Mouse (Mus musculus) CH12.LX (cell line): ENCODE measurements at regions not wholly inside any gene's neighbourhood (a gene's known extent, or its start where the extent isn't known, plus 50 kb on each side); places are given as distances from the start of the nearest gene placed in this dataset.

ENCODE experiments used
- DNase-seq: peaks from one replicate; pipeline ENCODE4 v3.0.0-alpha.2; 2013; ENCODE audit errors: extremely low read depth
- H3K27ac ChIP-seq: 2 replicates; pipeline ENCODE4 v1.5.1; 2012; ENCODE audit warnings: low read depth, mild to moderate bottlenecking, control low read depth, moderate library complexity; ENCODE audit not compliant: insufficient read depth
- H3K27me3 ChIP-seq: replicated peaks from 2 replicates; pipeline ENCODE3; 2012; ENCODE audit warnings: inconsistent platforms
- H3K36me3 ChIP-seq, 2 experiments: replicated peaks in 1 of 2; 2 replicates each; pipeline versions ENCODE3 to v1.6.1; 2012; ENCODE audit warnings: inconsistent platforms in 1 of 2, low read length in 1 of 2, mild to moderate bottlenecking in 1 of 2, mixed read lengths in 1 of 2, moderate library complexity in 1 of 2; ENCODE audit not compliant: control insufficient read depth in 1 of 2, insufficient read depth in 1 of 2
- H3K4me1 ChIP-seq, 2 experiments: 2 replicates each; pipeline ENCODE4 v1.6.1; 2012; ENCODE audit warnings: inconsistent platforms in 1 of 2, moderate library complexity in 1 of 2; ENCODE audit not compliant: insufficient read depth in 2 of 2, control insufficient read depth in 1 of 2
- H3K4me2 ChIP-seq: 2 replicates; pipeline ENCODE4 v1.6.1; 2012; ENCODE audit warnings: low read depth, mild to moderate bottlenecking, control low read depth; ENCODE audit not compliant: poor library complexity, insufficient read depth, severe bottlenecking
- H3K4me3 ChIP-seq, 3 experiments: fragments of 150-350 bp in 1 of 3; sonication (generic) in 1 of 3; replicated peaks in 1 of 3; 2 replicates each; pipeline versions ENCODE3 to v1.5.1; 2011 to 2012; ENCODE audit warnings: low read depth in 2 of 3, low read length in 2 of 3, mild to moderate bottlenecking in 2 of 3, moderate library complexity in 2 of 3, control low read depth in 1 of 3, improper control_type of control experiment in 1 of 3, inconsistent platforms in 1 of 3, mixed read lengths in 1 of 3; ENCODE audit not compliant: poor library complexity in 1 of 3
- H3K79me2 ChIP-seq: replicated peaks from 2 replicates; pipeline ENCODE4 v1.6.1; 2012; ENCODE audit warnings: mild to moderate bottlenecking, moderate library complexity; ENCODE audit not compliant: control insufficient read depth, poor library complexity, insufficient read depth, severe bottlenecking; ENCODE audit errors: extremely low read depth
- H3K9ac ChIP-seq: 2 replicates; pipeline ENCODE4 v1.6.1; 2012; ENCODE audit warnings: low read depth, mild to moderate bottlenecking, control low read depth, moderate library complexity; ENCODE audit not compliant: insufficient read depth
- H3K9me3 ChIP-seq: replicated peaks from 2 replicates; pipeline ENCODE3; 2012; ENCODE audit warnings: low read length, inconsistent platforms, mixed read lengths
- CHD1 ChIP-seq: IDR thresholded peaks from 2 replicates; pipeline ENCODE4 v1.6.1; 2012; ENCODE audit warnings: low read depth, low read length, improper control_type of control experiment, inconsistent platforms
- CHD2 ChIP-seq: IDR thresholded peaks from 2 replicates; pipeline ENCODE4 v1.6.1; 2011; ENCODE audit warnings: low read length, improper control_type of control experiment
- CTCF ChIP-seq, 2 experiments: IDR thresholded peaks in 1 of 2; conservative IDR thresholded peaks in 1 of 2; 2 replicates each; pipeline ENCODE4 v1.5.1; 2011 to 2012; ENCODE audit warnings: low read depth in 2 of 2, low read length in 2 of 2, improper control_type of control experiment in 1 of 2, inconsistent platforms in 1 of 2, mild to moderate bottlenecking in 1 of 2, moderate library complexity in 1 of 2
- E2F4 ChIP-seq: IDR thresholded peaks from 2 replicates; pipeline ENCODE4 v1.6.1; 2011; ENCODE audit warnings: low read depth, low read length, improper control_type of control experiment; ENCODE audit not compliant: insufficient replicate concordance
- ELF1 ChIP-seq: IDR thresholded peaks from 2 replicates; pipeline ENCODE4 v1.6.1; 2014; ENCODE audit warnings: low read depth, mild to moderate bottlenecking, inconsistent platforms, low read length, improper control_type of control experiment
- EP300 ChIP-seq: IDR thresholded peaks from 2 replicates; pipeline ENCODE4 v1.6.1; 2011; ENCODE audit warnings: low read length, improper control_type of control experiment
- ETS1 ChIP-seq: conservative IDR thresholded peaks from 2 replicates; pipeline ENCODE4 v1.6.1; 2012; ENCODE audit warnings: low read depth, mild to moderate bottlenecking, inconsistent platforms, low read length, improper control_type of control experiment, moderate library complexity
- IRF4 ChIP-seq: IDR thresholded peaks from 2 replicates; pipeline ENCODE4 v1.6.1; 2014; ENCODE audit warnings: low read depth, mild to moderate bottlenecking, inconsistent platforms, low read length, improper control_type of control experiment
- JUN ChIP-seq: IDR thresholded peaks from 2 replicates; pipeline ENCODE4 v1.6.1; 2011; ENCODE audit warnings: low read depth, mild to moderate bottlenecking, low read length, improper control_type of control experiment, moderate library complexity; ENCODE audit not compliant: insufficient read depth
- JUND ChIP-seq: conservative IDR thresholded peaks from 2 replicates; pipeline ENCODE4 v1.6.1; 2011; ENCODE audit warnings: low read depth, low read length, improper control_type of control experiment
- KAT2A ChIP-seq: IDR thresholded peaks from 2 replicates; pipeline ENCODE4 v1.6.1; 2012; ENCODE audit warnings: low read length, improper control_type of control experiment, inconsistent platforms; ENCODE audit not compliant: insufficient replicate concordance
- MEF2A ChIP-seq: IDR thresholded peaks from 2 replicates; pipeline ENCODE4 v1.6.1; 2014; ENCODE audit warnings: low read depth, mild to moderate bottlenecking, inconsistent platforms, low read length, improper control_type of control experiment, borderline replicate concordance
- MYC ChIP-seq: IDR thresholded peaks from 2 replicates; pipeline ENCODE4 v1.6.1; 2011; ENCODE audit warnings: low read depth, mild to moderate bottlenecking, improper control_type of control experiment, low read length
- PAX5 ChIP-seq: IDR thresholded peaks from 2 replicates; pipeline ENCODE4 v1.6.1; 2012; ENCODE audit warnings: low read length, inconsistent platforms, mixed read lengths
- RCOR1 ChIP-seq: conservative IDR thresholded peaks from 2 replicates; pipeline ENCODE4 v1.6.1; 2012; ENCODE audit warnings: low read depth, mild to moderate bottlenecking, inconsistent platforms, low read length, improper control_type of control experiment
- SIN3A ChIP-seq: IDR thresholded peaks from 2 replicates; pipeline ENCODE4 v1.6.1; 2012; ENCODE audit warnings: low read length, improper control_type of control experiment, inconsistent platforms
- SMC3 ChIP-seq: IDR thresholded peaks from 2 replicates; pipeline ENCODE4 v1.6.1; 2011; ENCODE audit warnings: low read depth, low read length, improper control_type of control experiment
- UBTF ChIP-seq: IDR thresholded peaks from 2 replicates; pipeline ENCODE4 v1.6.1; 2012; ENCODE audit warnings: low read depth, mild to moderate bottlenecking, inconsistent platforms, low read length, improper control_type of control experiment, moderate library complexity
- USF1 ChIP-seq: IDR thresholded peaks from 2 replicates; pipeline ENCODE4 v1.6.1; 2014; ENCODE audit warnings: low read depth, mild to moderate bottlenecking, inconsistent platforms, low read length, improper control_type of control experiment
- ZC3H11A ChIP-seq: IDR thresholded peaks from 2 replicates; pipeline ENCODE4 v1.6.1; 2012; ENCODE audit warnings: low read depth, mild to moderate bottlenecking, inconsistent platforms, low read length, improper control_type of control experiment
- dilution Hi-C: fragments of 300-500 bp; cut with MboI; formaldehyde crosslinking; loops from 2 replicates; pipeline ENCODE4 v1.14.3; 2020; ENCODE audit warnings: low sequenced_read_pairs; ENCODE audit not compliant: extremely low pct_unique_long_range_greater_than_20kb, extremely low pct_ligation_motif_present
- in situ Hi-C: fragments of 300-500 bp; cut with MboI; formaldehyde crosslinking; loops from 3 replicates; pipeline ENCODE4 v1.14.3; 2019; ENCODE audit warnings: low sequenced_read_pairs, low pct_ligation_motif_present, low pct_unique_long_range_greater_than_20kb, mixed read lengths

DNA sequence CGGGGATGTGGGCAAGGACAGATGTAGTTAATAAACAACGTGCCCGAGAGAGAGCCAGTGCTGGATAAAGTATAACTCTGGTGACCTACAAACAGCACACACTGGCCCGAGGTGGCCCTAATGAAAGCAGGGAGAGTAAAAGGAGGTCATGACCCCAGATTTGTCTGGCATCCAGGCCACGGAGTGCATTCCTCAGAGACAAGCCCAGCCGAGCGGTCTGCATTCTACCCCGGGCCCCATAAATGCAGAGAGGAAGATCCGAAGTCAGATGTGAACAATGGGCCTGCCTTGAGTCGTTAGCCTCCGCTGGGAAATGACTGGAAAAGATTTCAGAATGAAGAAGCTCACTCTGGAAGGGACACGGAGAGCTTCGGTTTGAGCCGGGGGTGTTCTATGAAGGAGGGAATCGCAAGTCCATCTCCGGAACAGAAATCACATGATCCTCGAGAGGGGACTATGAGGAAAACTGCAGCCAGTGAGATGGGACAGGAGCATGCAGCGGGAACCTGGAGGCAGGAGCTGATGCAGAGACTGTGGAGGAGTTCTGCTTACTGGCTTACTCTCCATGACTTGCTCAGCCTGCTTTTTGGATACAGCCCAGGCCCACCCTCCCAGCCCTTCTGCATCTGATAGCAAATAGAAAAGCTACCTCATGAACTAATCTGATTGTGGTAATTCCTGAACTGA is 103.9 kb upstream of the Dapk1 start:
- no peak overlapping the region for H3K4me2 ChIP-seq
- DNase-seq: no peak
- H3K9me3 ChIP-seq: peaks cover 55% of the 10 kb centered on the region
- H3K36me3 ChIP-seq: no peaks in the 10 kb centered on the region
- no peaks in the 10 kb centered on the region for H3K27me3 ChIP-seq
- dilution Hi-C loops (no loop called here), in situ Hi-C loops (no loop called here)
- H3K79me2 ChIP-seq: no peaks in the 10 kb centered on the region
- no peak overlapping the region for H3K27ac ChIP-seq
- H3K9ac ChIP-seq: no peak overlapping the region
- TF ChIP-seq MYC: no peak
- no peak for TF ChIP-seq KAT2A
- TF ChIP-seq UBTF: no peak
- no peak for TF ChIP-seq ETS1
- TF ChIP-seq SIN3A: no peak
- no peak for TF ChIP-seq SMC3
- TF ChIP-seq IRF4: no peak
- no peak for TF ChIP-seq MEF2A
- TF ChIP-seq RCOR1: no peak
- TF ChIP-seq PAX5: no peak
- no peak for TF ChIP-seq JUND
- TF ChIP-seq EP300: no peak
- no peak for TF ChIP-seq ZC3H11A
- TF ChIP-seq CHD1: no peak
- TF ChIP-seq ELF1: no peak
- TF ChIP-seq CTCF (conservative IDR thresholded peaks at IDR 0.05 in 1 of 2, IDR thresholded peaks at IDR 0.05 in 1 of 2; ENCODE audit: low read depth in 2 of 2, low read length in 2 of 2): no peak
- no peak for TF ChIP-seq JUN
- no peak for TF ChIP-seq E2F4
- no peaks in the 10 kb centered on the region for H3K4me1 ChIP-seq
- H3K4me3 ChIP-seq: no peak overlapping the region

DNA sequence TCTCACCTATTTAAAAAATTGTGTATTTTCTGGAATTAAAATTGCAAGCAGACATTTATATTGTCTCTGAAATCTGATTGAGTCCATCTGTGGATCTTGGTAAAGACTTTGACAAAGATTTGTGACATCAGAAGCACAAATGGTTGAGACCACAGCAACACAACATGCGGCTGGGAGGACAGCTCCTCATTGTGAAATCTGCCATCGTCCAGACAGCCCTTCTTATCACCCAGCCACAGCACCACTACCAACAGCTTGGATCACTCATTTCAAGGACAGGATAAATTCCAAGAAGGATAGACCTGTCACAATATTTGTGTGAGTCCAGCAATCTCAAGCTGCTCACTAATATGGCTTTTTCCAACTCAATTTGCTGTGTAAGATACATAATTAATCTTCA is 97.6 kb upstream of the Dapk1 start:
- in situ Hi-C loops (no loop called here), dilution Hi-C loops (no loop called here)
- H3K27ac ChIP-seq: no peak overlapping the region
- no peaks in the 10 kb centered on the region for H3K27me3 ChIP-seq
- H3K36me3 ChIP-seq: no peaks in the 10 kb centered on the region
- H3K4me2 ChIP-seq: no peak overlapping the region
- no peak for DNase-seq
- H3K4me1 ChIP-seq: no peaks in the 10 kb centered on the region
- no peaks in the 10 kb centered on the region for H3K79me2 ChIP-seq
- H3K9me3 ChIP-seq: peaks cover 63% of the 10 kb centered on the region
- TF ChIP-seq CHD2 (no peak), USF1 (no peak), UBTF (no peak), ETS1 (no peak), JUND (no peak)
- no peak overlapping the region for H3K9ac ChIP-seq
- H3K4me3 ChIP-seq: no peak overlapping the region
